8 mouse cellular contexts compared by ENCODE assay signal in genomic region chr8:84235746-84236409, GRCm38 (mm10). TPM values are rescaled to one million over a fixed set of nuclear protein-coding genes. Genes with fewer than 3 reads are reported as not detected.
DNase-seq lines count a peak whose midpoint lies in the region; ATAC-seq and TF ChIP-seq lines count a peak whose summit lies in the region.

No protein-coding gene starts in this region.

- H3K27ac ChIP-seq in heart, embryonic 15.5 days: peak overlapping the region; percentile 81; the same call in 1 of the 2 replicates
- peak overlapping the region; percentile 79 for H3K27ac ChIP-seq in macrophage

- H3K27me3 ChIP-seq in heart, embryonic 15.5 days: no peaks in the 10 kb centered on the region

- H3K36me3 ChIP-seq in heart, embryonic 15.5 days: peaks cover 15% of the 10 kb centered on the region
- peaks cover 3% of the 10 kb centered on the region; the same call in 1 of the 2 replicates for H3K36me3 ChIP-seq in macrophage (ENCODE audit: inconsistent target)

- no peaks in the 10 kb centered on the region for H3K9me3 ChIP-seq in heart, embryonic 15.5 days (replicated peaks)

- H3K4me2 ChIP-seq in heart, embryonic 15.5 days: peak overlapping the region; percentile 90

- H3K79me2 ChIP-seq in macrophage (ENCODE audit: inconsistent target): peaks cover 13% of the 10 kb centered on the region; the same call in 1 of the 2 replicates

- H3K4me1 ChIP-seq in lung, adult 2 months (ENCODE audit: control insufficient read depth, insufficient read depth, low read length): peaks cover 8% of the 10 kb centered on the region
- peaks cover 22% of the 10 kb centered on the region for H3K4me1 ChIP-seq in heart, embryonic 15.5 days (replicated peaks)

- H3K4me3 ChIP-seq in lung, adult 2 months (replicated peaks; ENCODE audit: extremely low read depth, low read depth, low read length): peak overlapping the region; percentile 97
- H3K4me3 ChIP-seq in heart, embryonic 15.5 days: peak overlapping the region; percentile 96
- peak overlapping the region; percentile 84 for H3K4me3 ChIP-seq in macrophage (ENCODE audit: inconsistent target)

- peak overlapping the region; percentile 97 for H3K9ac ChIP-seq in heart, embryonic 15.5 days

- no peak for TF ChIP-seq POLR2A in lung, adult 2 months (IDR thresholded peaks at IDR 0.05; ENCODE audit: borderline replicate concordance, extremely low read depth, low read depth, low read length)

- no peak for TF ChIP-seq CTCF in lung, adult 2 months (IDR thresholded peaks at IDR 0.05; ENCODE audit: insufficient read depth, low read length)

- DNase-seq in lung, adult 2 months: no peak
- DNase-seq in lung, postnatal 14 days: no peak
- peak; percentile 71 for DNase-seq in adrenal gland, postnatal 10 days
- DNase-seq in left cerebral cortex, adult 11 months (ENCODE audit: low spot score): no peak
- no peak for DNase-seq in left cerebral cortex, adult 9 months (ENCODE audit: low spot score in 2 of 2)

- ATAC-seq in heart, embryonic 15.5 days (replicated peaks; ENCODE audit: insufficient number of reproducible peaks, insufficient read depth, low FRiP score, low read depth): no peak
- no peak for ATAC-seq in activated CD4-positive, CD25-positive, alpha-beta regulatory T cell, adult 4 months

- 6% methylated on average over 10 of the region's 10 CpGs for WGBS in lung, adult 2 months
- 21% methylated on average over 10 of the region's 10 CpGs for whole genome bisulfite sequencing in heart, embryonic 15.5 days
- WGBS in macrophage (ENCODE audit: missing documents): 12% methylated on average over 10 of the region's 10 CpGs

RNA-seq across cellular contexts. Expression of gene Zswim4, which starts 1.0 kb away (rescaled TPM):
- 21.2 and 24.0 TPM in 2 replicates for polyA plus RNA-seq in lung, adult 2 months (2012; rRNA removed)
- 10 to 100 TPM; 22.7 to 26.3 TPM for total RNA-seq in adrenal gland, postnatal 10 days (2021)
- polyA plus RNA-seq in heart, embryonic 15.5 days (2015; fragmentation: Nextera tagmentation; extraction: Ambion mirVana): 7.6 and 9.7 TPM in 2 replicates
- total RNA-seq in macrophage (2018; cell fraction: chromatin; rRNA removed): 100 to 1,000 TPM in 10 of 26 experiments, 10 to 100 TPM in 16; 14.9 to 367 (median 57.3) TPM
- 100 to 1,000 TPM in 3 of 26 experiments, 10 to 100 TPM in 15, 1 to 10 TPM in 8; 8.4 to 139 (median 12.8) TPM for total RNA-seq in macrophage (2018; cell fraction: cytosol; rRNA removed)
- total RNA-seq in macrophage (2018; cell fraction: nucleus; rRNA removed): 100 to 1,000 TPM in 9 of 26 experiments, 10 to 100 TPM in 17; 10.4 to 250 (median 62.3) TPM
- polyA plus RNA-seq in macrophage (2018): 5.1 to 8.7 TPM (median 7.9 TPM) in 3 replicates
- 1 to 10 TPM; 3.1 to 5.5 TPM for polyA plus RNA-seq in activated CD4-positive, CD25-positive, alpha-beta regulatory T cell, adult 4 months (2017; shearing (Covaris generic))

RNA-seq across cellular contexts. Expression of gene D8Ertd738e, which starts 13.6 kb away (rescaled TPM):
- polyA plus RNA-seq in lung, adult 2 months (2012; rRNA removed): 116 and 149 TPM in 2 replicates
- 100 to 1,000 TPM; 210 to 233 TPM for total RNA-seq in adrenal gland, postnatal 10 days (2021)
- polyA plus RNA-seq in heart, embryonic 15.5 days (2015; fragmentation: Nextera tagmentation; extraction: Ambion mirVana): 290 and 291 TPM in 2 replicates
- total RNA-seq in macrophage (2018; cell fraction: chromatin; rRNA removed): 10 to 100 TPM in 24 of 26 experiments, 1 to 10 TPM in 2; 5.9 to 54.7 (median 20.9) TPM
- 100 to 1,000 TPM; 149 to 210 (median 177) TPM for total RNA-seq in macrophage (2018; cell fraction: cytosol; rRNA removed)
- total RNA-seq in macrophage (2018; cell fraction: nucleus; rRNA removed): 10 to 100 TPM; 15.7 to 76.5 (median 48.7) TPM
- polyA plus RNA-seq in macrophage (2018): 203 to 260 TPM (median 230 TPM) in 3 replicates
- polyA plus RNA-seq in activated CD4-positive, CD25-positive, alpha-beta regulatory T cell, adult 4 months (2017; shearing (Covaris generic)): 100 to 1,000 TPM; 382 to 385 TPM

RNA-seq across cellular contexts. Expression of gene Mri1, which starts 21.2 kb away (rescaled TPM):
- polyA plus RNA-seq in lung, adult 2 months (2012; rRNA removed): 66.2 and 78.8 TPM in 2 replicates
- 10 to 100 TPM; 28.0 to 34.4 TPM for total RNA-seq in adrenal gland, postnatal 10 days (2021)
- 36.1 and 42.7 TPM in 2 replicates for polyA plus RNA-seq in heart, embryonic 15.5 days (2015; fragmentation: Nextera tagmentation; extraction: Ambion mirVana)
- 10 to 100 TPM in 11 of 26 experiments, 1 to 10 TPM in 15; 1.1 to 27.3 (median 8.8) TPM for total RNA-seq in macrophage (2018; cell fraction: chromatin; rRNA removed)
- total RNA-seq in macrophage (2018; cell fraction: cytosol; rRNA removed): 1 to 10 TPM; 1.8 to 7.9 (median 4.1) TPM
- total RNA-seq in macrophage (2018; cell fraction: nucleus; rRNA removed): 10 to 100 TPM in 7 of 26 experiments, 1 to 10 TPM in 18, under 1 TPM in 1; 0.92 to 27.5 (median 5.8) TPM
- 2.2 to 7.5 TPM (median 6.1 TPM) in 3 replicates for polyA plus RNA-seq in macrophage (2018)
- polyA plus RNA-seq in activated CD4-positive, CD25-positive, alpha-beta regulatory T cell, adult 4 months (2017; shearing (Covaris generic)): 10 to 100 TPM; 38.1 to 39.4 TPM

RNA-seq across cellular contexts. Expression of gene Ccdc130, which starts 34.3 kb away (rescaled TPM):
- polyA plus RNA-seq in lung, adult 2 months (2012; rRNA removed): 37.6 and 63.7 TPM in 2 replicates
- total RNA-seq in adrenal gland, postnatal 10 days (2021): 10 to 100 TPM; 14.2 to 16.5 TPM
- 15.2 and 15.7 TPM in 2 replicates for polyA plus RNA-seq in heart, embryonic 15.5 days (2015; fragmentation: Nextera tagmentation; extraction: Ambion mirVana)
- total RNA-seq in macrophage (2018; cell fraction: chromatin; rRNA removed): 10 to 100 TPM; 17.0 to 66.1 (median 33.9) TPM
- total RNA-seq in macrophage (2018; cell fraction: cytosol; rRNA removed): 10 to 100 TPM in 23 of 26 experiments, 1 to 10 TPM in 3; 7.2 to 22.3 (median 13.5) TPM
- 10 to 100 TPM; 12.1 to 68.5 (median 27.4) TPM for total RNA-seq in macrophage (2018; cell fraction: nucleus; rRNA removed)
- 15.6 to 41.2 TPM (median 24.1 TPM) in 3 replicates for polyA plus RNA-seq in macrophage (2018)
- polyA plus RNA-seq in activated CD4-positive, CD25-positive, alpha-beta regulatory T cell, adult 4 months (2017; shearing (Covaris generic)): 10 to 100 TPM; 32.2 to 45.4 TPM

RNA-seq across cellular contexts. Expression of gene Nanos3, which starts 50.9 kb away (rescaled TPM):
- 0.18 and 0.54 TPM in 2 replicates for polyA plus RNA-seq in lung, adult 2 months (2012; rRNA removed)
- total RNA-seq in adrenal gland, postnatal 10 days (2021): 1 to 10 TPM in 1 of 2 experiments, under 1 TPM in 1; 0.96 to 2.3 TPM
- 1.4 and 1.6 TPM in 2 replicates for polyA plus RNA-seq in heart, embryonic 15.5 days (2015; fragmentation: Nextera tagmentation; extraction: Ambion mirVana)
- total RNA-seq in macrophage (2018; cell fraction: chromatin; rRNA removed): not detected
- total RNA-seq in macrophage (2018; cell fraction: cytosol; rRNA removed): not detected
- total RNA-seq in macrophage (2018; cell fraction: nucleus; rRNA removed): not detected
- not detected in 3 replicates for polyA plus RNA-seq in macrophage (2018)
- polyA plus RNA-seq in activated CD4-positive, CD25-positive, alpha-beta regulatory T cell, adult 4 months (2017; shearing (Covaris generic)): 1 to 10 TPM in 1 of 2 experiments, not detected in 1; 1.1 TPM
